Mouse (Mus musculus): ENCODE results near the gene Vegfa.
"Not testable (repeated sequence)": the region's sequence is repeated elsewhere in the genome, so short reads cannot be mapped to it uniquely, and the experiment has no call there.

Vegfa gene

GRCm38 (mm10) chr17:45998363-45998762 is 33.8 kb downstream of the Vegfa start:
- DNase-seq (ENCODE audit: low read depth, low spot score), result no peak

DNA sequence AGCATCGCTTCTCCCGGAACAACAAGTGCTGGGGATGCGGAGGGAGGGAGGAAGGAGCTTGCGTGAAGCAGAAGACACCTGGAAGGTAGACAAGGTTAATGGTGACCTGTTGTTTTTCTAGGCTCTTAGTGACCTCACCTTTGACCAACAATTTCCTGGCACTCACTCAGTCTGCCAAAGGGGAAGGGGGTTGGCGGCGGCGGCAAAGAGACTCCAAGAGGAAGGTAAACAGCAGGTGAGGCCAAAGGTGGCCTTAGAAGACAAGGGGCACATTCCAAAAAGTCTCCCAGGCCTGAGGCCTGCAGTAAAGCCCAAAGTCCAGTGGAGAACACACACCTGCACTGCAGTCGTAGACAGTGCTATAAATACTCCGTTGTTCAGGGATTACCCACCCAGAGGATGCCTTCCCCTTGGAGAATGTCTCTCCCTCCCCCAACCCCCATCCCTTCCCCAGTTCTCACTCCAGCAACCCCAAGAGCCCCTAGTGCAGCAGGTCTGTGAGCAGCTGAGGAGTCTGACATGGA is 35.2 kb downstream of the Vegfa start:
- no peak for DNase-seq (ENCODE audit: low read depth, low spot score)

DNA sequence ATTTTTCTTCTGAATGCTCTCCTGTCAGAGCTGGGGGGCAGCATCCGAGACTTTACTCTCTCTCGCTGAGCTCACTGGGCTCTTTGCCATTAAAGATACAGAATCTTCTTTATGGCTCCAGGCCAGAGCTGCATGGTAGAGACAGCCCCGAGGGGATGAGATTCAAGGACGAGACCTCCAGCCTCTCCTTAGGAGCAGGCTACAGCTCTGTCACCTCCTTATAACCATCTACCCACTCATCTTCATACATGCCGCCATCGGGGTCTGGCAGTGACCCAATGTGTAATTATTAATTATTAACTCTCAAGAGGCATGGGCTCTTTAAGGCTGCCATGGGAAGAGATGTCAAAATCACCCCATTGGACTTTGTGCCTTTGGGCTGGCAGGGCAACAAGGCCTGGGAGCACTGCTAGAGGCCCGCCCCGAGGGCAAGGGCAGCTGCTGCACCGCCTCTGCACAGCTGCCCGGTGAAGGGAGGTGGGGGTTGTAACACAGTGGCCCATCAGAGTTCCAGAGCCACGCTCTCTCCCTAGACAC is 37.8 kb downstream of the Vegfa start:
- DNase-seq (ENCODE audit: low read depth, low spot score), result no peak

- DNase-seq (ENCODE audit: low read depth, low spot score), result no peak
Measured at GRCm38 (mm10) chr17:45986915-45987314, 45.3 kb downstream of the Vegfa start.

GRCm38 (mm10) chr17:45986374-45986773 is 45.8 kb downstream of the Vegfa start:
- DNase-seq (ENCODE audit: low read depth, low spot score), result no peak

DNA sequence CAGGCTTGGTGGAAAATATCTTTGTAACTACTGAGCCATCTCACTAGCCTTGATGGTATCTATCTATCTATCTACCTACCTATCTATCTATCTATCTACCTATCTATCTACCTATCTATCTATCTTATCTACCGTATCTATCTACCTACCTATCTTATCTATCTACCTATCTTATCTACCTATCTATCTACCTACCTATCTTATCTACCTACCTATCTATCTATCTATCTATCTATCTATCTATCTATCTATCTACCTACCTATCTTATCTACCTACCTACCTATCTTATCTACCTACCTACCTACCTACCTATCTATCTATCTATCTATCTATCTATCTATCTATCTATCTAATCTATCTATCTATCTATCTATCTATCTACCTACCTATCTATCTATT is 49.0 kb downstream of the Vegfa start:
- DNase-seq (ENCODE audit: low read depth, low spot score), result not testable (repeated sequence)

GRCm38 (mm10) chr17:45981841-45982240 is 50.3 kb downstream of the Vegfa start:
- no peak for DNase-seq (ENCODE audit: low read depth, low spot score)

DNA sequence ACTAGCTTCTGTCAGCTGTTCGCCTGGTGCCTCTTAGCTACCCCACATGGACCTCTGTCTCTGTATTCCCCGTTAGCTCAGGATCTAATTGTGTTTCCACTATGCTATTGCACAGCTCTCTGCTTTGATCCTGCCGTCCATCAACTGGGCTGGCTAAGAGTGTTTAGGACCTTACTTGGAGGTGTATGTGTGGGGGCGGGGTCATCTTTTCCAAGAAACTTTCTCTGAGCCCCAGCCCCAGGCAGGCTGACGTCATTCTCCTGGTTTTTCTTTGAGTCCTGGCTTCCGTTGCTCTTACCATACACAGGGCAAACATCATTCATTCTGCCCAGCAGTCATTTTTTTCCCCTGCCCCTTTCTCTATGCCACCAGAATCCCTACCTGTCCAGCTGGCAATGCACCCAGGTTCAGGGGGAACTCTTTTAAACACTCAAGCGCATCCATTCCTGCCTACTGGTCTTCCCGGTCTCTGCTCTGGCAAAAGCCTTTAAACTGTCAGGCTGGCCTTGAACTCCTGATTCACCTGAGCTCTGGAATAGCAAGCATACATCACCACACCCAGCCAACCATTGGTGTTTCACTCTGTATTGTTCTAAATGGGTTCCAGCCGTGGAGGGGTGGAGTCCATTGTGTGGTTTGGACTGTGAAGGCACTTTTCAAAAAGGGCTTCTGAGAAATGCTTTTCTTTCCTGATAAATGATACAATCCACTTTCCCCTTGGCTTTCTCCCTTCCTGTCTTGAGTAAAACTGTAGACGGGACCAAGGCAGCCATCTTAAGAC is 53.0 kb downstream of the Vegfa start:
- no peak for DNase-seq (ENCODE audit: low read depth, low spot score)

DNA sequence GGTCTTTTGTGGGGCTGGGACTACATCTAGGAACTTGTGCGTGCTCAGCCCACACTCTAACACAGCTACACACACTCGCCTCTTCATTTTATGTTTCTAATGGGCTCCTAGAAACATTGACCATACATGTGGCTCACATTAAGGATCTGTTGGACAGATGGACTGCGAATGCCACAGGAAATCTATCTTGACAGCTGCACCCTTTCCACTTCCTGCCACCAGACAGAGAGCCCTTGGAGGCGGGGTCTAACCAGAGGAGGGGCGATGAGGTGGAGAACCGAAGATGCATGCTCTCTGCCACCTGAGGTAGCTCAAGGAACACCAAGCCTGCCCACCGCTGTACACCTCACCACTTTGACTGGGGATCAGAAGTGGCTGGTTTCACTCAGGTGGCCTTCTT is 57.7 kb downstream of the Vegfa start:
- peak; percentile 43 for DNase-seq (ENCODE audit: low read depth, low spot score)

DNA sequence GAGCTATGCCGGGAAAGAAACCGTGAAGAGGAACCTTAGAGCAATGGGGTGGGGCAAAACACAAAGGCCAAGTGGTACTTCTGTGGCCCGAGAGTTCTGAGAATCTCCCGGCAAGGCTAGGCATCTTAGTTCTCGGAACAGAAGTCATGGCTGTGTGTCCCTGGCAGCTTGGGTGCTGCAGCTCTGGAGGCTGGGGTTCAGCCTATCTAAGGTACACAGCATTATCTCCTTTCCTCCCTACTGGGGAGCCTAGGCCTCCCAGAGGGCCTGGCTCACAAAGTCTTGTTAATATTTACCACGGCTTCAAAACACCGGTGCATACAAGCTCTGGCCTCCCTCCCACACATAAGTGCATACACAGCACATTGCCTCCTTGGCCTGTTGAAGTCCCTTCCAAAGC is 59.0 kb downstream of the Vegfa start:
- no peak for DNase-seq (ENCODE audit: low read depth, low spot score)

DNA sequence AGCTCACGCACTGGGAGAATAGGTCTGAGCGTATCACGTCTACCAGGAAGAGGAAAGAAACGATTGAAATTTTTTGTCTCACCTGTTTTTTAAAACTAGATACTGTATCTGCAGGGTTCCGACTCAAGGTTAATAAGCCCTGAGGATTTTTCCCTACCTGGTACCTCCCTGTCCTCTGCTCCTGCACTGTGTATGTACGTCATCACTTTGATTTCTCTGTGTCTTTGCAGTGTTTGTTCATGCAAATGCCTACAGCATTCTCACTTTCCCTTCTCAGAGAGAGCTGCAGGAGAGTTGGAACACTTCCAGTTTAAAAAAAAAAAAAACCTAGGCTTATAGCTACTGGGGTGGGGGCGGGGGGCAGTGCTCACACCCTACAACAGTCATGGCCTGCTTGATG is 59.8 kb downstream of the Vegfa start:
- DNase-seq (ENCODE audit: low read depth, low spot score), result no peak

- DNase-seq (ENCODE audit: low read depth, low spot score), result no peak
Measured at GRCm38 (mm10) chr17:45971800-45972199, 60.4 kb downstream of the Vegfa start.

DNA sequence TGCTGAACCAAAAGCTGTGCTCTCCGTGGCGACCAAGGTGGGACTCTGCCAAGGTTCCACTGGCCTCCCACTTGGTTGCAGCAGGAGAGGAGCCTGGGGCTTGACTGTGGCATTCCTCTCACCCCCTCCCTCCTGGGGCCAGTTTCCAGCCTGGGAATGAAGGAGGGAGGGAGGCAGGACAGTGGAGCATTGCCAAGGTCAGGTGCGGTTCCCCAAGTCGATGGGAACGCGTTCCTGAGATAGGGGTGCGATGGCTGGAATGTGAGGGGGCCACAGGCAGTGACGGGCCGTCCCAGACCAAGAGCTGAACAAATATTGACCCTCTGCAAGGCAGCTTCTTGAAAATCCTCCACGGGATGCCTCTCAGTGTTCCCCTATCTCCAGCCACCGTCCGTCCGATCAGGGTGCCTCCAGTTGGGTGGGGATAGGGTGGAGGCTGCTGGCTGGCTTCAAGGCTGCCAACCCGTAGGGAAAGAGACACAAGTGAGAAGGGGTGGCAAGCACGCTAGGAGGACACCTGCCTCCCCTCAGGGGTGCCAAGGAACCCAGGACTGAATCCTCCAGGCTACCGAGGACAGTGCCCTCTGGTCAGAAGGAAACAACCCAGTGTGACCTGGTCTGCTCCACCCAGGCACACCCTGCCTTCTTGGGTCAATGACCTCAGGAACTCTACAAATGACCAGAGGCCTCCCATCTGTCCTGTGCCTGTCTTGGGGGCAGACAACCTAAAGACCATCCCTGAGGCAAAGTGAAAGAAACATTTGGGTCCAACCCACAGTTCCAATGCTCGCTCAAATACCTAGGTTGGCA is 61.2 kb downstream of the Vegfa start:
- DNase-seq (ENCODE audit: low read depth, low spot score), result no peak

GRCm38 (mm10) chr17:45969596-45969995 is 62.6 kb downstream of the Vegfa start:
- DNase-seq (ENCODE audit: low read depth, low spot score), result no peak

DNA sequence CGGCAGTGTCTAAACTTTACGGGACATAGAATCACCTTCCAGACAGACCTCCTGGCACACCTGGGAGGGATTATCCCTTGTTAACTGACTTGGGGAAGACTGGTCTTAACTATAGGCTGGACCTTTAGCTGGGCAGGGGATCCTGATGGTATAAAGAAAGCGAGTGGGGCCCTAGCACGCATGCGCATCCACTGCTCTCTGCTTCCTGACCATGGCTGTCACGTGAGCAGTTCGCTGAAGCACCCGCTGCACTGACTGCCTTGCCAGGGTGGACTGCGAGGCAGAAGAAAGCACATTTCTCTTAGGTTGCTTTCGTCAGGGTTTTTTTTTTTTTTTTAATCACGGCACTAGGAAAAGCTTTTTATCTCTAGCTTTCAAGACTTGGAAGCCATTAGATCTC is 63.8 kb downstream of the Vegfa start:
- DNase-seq (ENCODE audit: low read depth, low spot score), result no peak

Measured in mesoderm, embryonic 11.5 days (tissue).